Mouse (Mus musculus) testis, adult 2 months (tissue): ENCODE results near the gene Vstm2b. TPM values are rescaled to one million over a fixed set of nuclear protein-coding genes. Genes with fewer than 3 reads are reported as not detected.

Source experiments
- H3K27ac ChIP-seq: fragments of 200-500 bp; 2 replicates; pipeline ENCODE4 v1.5.1; 2012; ENCODE audit warnings: low read depth, low read length; ENCODE audit not compliant: control insufficient read depth, insufficient read depth
- H3K27me3 ChIP-seq: fragments of 200-500 bp; 2 replicates; pipeline ENCODE4 v1.6.1; 2012; ENCODE audit warnings: mild to moderate bottlenecking, low read length, moderate library complexity; ENCODE audit not compliant: control insufficient read depth, insufficient read depth
- H3K36me3 ChIP-seq: fragments of 200-500 bp; 2 replicates; pipeline ENCODE4 v1.6.1; 2012; ENCODE audit warnings: mild to moderate bottlenecking, low read length; ENCODE audit not compliant: control insufficient read depth, insufficient read depth
- H3K4me1 ChIP-seq: fragments of 200-500 bp; 2 replicates; pipeline ENCODE4 v1.6.1; 2012; ENCODE audit warnings: low read length; ENCODE audit not compliant: control insufficient read depth, insufficient read depth
- H3K4me3 ChIP-seq: fragments of 200-500 bp; 2 replicates; pipeline ENCODE4 v1.5.1; 2012; ENCODE audit warnings: low read depth, mild to moderate bottlenecking, low read length, moderate library complexity, mixed read lengths; ENCODE audit not compliant: control insufficient read depth
- CTCF ChIP-seq: fragments of 200-500 bp; IDR thresholded peaks from 2 replicates; pipeline ENCODE4 v1.5.1; 2012; ENCODE audit warnings: low read depth, mild to moderate bottlenecking, inconsistent platforms, low read length, moderate library complexity; ENCODE audit not compliant: control insufficient read depth, insufficient read depth, insufficient replicate concordance
- POLR2A ChIP-seq: fragments of 200-500 bp; IDR thresholded peaks from 2 replicates; pipeline ENCODE4 v1.6.1; 2012; ENCODE audit warnings: low read depth, mild to moderate bottlenecking, inconsistent platforms, low read length, moderate library complexity; ENCODE audit not compliant: control insufficient read depth
- polyA plus RNA-seq: library from polyadenylated mRNA; depleted of rRNA; stranded (reverse); fragments of >200 nt; gene quantifications from 2 replicates; pipeline ENCODE4 v1.2.3, GENCODE M21; 2012; rRNA removed

Vstm2b gene
- polyA plus RNA-seq, 1 experiment = 2.4 TPM

DNA sequence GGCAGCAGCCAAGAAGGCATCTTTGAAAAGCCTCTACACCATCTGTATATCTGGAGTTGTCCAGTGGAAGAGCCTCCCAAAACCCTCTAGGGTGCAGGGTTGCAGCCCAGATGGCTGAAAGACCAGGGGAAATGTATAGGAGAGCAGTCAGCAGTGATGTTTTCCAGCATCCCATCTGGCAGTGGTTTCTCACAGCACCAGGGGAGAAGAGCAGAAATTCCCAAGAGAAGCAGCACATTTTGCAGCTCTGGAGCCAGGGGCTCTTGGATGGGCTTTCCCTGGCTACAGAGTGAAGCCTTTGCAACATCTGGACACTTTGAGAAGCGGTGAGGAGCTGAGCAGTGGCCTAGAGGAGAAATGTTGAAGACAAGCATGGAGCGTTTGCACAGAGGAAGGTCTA is 30.3 kb downstream of the Vstm2b start:
- Histone ChIP-seq H3K4me1 (no peaks in the 10 kb centered on the region), H3K4me3 (no peak overlapping the region), H3K27me3 (no peaks in the 10 kb centered on the region), H3K27ac (no peak overlapping the region), H3K36me3 (no peaks in the 10 kb centered on the region)
- TF ChIP-seq POLR2A (no peak), CTCF (no peak)

- Histone ChIP-seq H3K4me1 (no peaks in the 10 kb centered on the region), H3K27ac (no peak overlapping the region), H3K27me3 (no peaks in the 10 kb centered on the region), H3K36me3 (no peaks in the 10 kb centered on the region), H3K4me3 (no peak overlapping the region)
- TF ChIP-seq POLR2A (no peak), CTCF (no peak)
Measured at GRCm38 (mm10) chr7:40936617-40937212, 38.6 kb downstream of the Vstm2b start.

DNA sequence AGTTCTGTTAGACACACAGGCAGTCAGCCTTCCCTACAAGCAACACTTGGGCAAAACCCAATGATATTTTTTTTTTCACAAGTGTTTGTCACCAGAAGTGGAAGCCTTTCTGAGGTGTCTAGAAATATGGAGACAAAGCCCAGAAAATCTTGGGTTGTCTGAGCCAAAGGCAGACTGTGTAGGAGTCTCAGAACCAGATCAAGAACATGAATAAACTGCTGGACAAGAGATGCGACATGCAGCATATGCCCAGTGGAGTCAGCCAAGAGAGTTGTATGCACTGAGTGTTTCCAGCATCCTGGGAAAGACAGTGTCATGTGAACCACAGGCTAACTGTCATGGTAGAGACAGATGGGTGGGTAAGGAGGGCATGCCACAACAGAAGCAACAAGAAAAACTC is 41.2 kb downstream of the Vstm2b start:
- no peaks in the 10 kb centered on the region for H3K36me3 ChIP-seq
- no peak overlapping the region for H3K27ac ChIP-seq
- H3K27me3 ChIP-seq = no peaks in the 10 kb centered on the region
- no peak for TF ChIP-seq POLR2A
- H3K4me1 ChIP-seq = no peaks in the 10 kb centered on the region
- H3K4me3 ChIP-seq = no peak overlapping the region

GRCm38 (mm10) chr7:40942233-40942935 is 44.3 kb downstream of the Vstm2b start:
- no peaks in the 10 kb centered on the region for H3K27me3 ChIP-seq
- no peak overlapping the region for H3K4me3 ChIP-seq
- no peaks in the 10 kb centered on the region for H3K36me3 ChIP-seq
- TF ChIP-seq POLR2A (no peak), CTCF (peak; percentile 30; the same call in 1 of the 2 replicates)
- H3K4me1 ChIP-seq = no peaks in the 10 kb centered on the region
- H3K27ac ChIP-seq = no peak overlapping the region

Other genes starting within 250 kb of the Vstm2b start
- gene 4930433I11Rik, start 89.2 kb downstream of the Vstm2b start, polyA plus RNA-seq = 14.0 and 16.5 TPM in 2 replicates
- gene Gm4884, start 134.4 kb downstream of the Vstm2b start, polyA plus RNA-seq = 5.7 and 8.4 TPM in 2 replicates